Mouse (Mus musculus) brain, embryonic 14.5 days (tissue): ENCODE measurements around the gene Srsf9.

Source experiments
- CTCF ChIP-seq: fragments of 200-500 bp; IDR thresholded peaks from 2 replicates; pipeline ENCODE4 v1.5.1; 2012; ENCODE audit warnings: inconsistent platforms, mild to moderate bottlenecking, moderate library complexity, borderline replicate concordance; ENCODE audit not compliant: insufficient read depth, insufficient read length; ENCODE audit errors: extremely low read depth
- POLR2A ChIP-seq: fragments of 200-500 bp; IDR thresholded peaks from 2 replicates; pipeline ENCODE4 v1.6.1; 2012; ENCODE audit warnings: mild to moderate bottlenecking, inconsistent platforms, borderline replicate concordance; ENCODE audit not compliant: poor library complexity, insufficient read depth, insufficient read length, severe bottlenecking; ENCODE audit errors: extremely low read depth

- TF ChIP-seq CTCF (no peak), POLR2A (no peak)
Measured at GRCm38 (mm10) chr5:115359438-115359837, 32.5 kb downstream of the Srsf9 start.
